Mouse (Mus musculus): ENCODE results near the gene Pdzd3. TPM values are rescaled to one million over a fixed set of nuclear protein-coding genes. Genes with fewer than 3 reads are reported as not detected.
A peak's percentile ranks its signal among the peaks of the same experiment; 100 is the strongest.

Pdzd3 gene
- polyA plus RNA-seq, 1 experiment from 2014 or later, result 0.13 TPM

DNA sequence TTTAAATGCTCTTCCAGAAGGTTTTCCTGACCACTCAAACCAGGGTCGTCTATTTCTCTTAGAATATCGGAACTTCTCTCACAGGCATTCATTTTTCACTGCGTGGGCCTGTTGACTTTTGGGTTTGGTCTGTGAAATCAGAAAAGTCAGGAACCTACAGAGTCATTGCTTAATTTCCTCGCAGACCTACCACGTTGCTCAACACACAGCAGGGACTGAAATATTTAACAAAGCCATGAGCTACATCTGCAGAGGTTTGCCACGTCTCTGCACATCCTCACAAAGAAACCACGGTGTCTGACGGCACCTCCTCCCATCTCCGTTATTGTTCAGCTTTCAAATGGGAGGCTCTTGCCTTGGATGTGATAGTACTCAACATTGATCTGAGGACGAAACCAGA, 7.7 kb upstream of the Pdzd3 start:
- Histone ChIP-seq H3K9me3 (ENCODE audit: control insufficient read depth, low read length) (no peaks in the 10 kb centered on the region), H3K4me1 (replicated peaks; ENCODE audit: control insufficient read depth, insufficient read depth) (no peaks in the 10 kb centered on the region), H3K9ac (ENCODE audit: low read length) (no peak overlapping the region), H3K36me3 (ENCODE audit: control insufficient read depth, insufficient read depth, low read length) (no peaks in the 10 kb centered on the region), H3K27me3 (ENCODE audit: control insufficient read depth, insufficient read depth, low read length) (no peaks in the 10 kb centered on the region), H3K4me3 (ENCODE audit: low read depth, low read length) (no peak overlapping the region), H3K27ac (replicated peaks) (no peak overlapping the region), H3K4me2 (replicated peaks; ENCODE audit: low read depth) (no peak overlapping the region)
- no peak for DNase-seq (ENCODE audit: low spot score)
- ATAC-seq (ENCODE audit: low FRiP score, low TSS enrichment), result no peak
- WGBS, result 80% methylated on average over 10 of the region's 10 CpGs
- TF ChIP-seq CTCF (IDR thresholded peaks at IDR 0.05; ENCODE audit: low read depth) (no peak), EP300 (optimal IDR thresholded peaks at IDR 0.05) (no peak)

DNA sequence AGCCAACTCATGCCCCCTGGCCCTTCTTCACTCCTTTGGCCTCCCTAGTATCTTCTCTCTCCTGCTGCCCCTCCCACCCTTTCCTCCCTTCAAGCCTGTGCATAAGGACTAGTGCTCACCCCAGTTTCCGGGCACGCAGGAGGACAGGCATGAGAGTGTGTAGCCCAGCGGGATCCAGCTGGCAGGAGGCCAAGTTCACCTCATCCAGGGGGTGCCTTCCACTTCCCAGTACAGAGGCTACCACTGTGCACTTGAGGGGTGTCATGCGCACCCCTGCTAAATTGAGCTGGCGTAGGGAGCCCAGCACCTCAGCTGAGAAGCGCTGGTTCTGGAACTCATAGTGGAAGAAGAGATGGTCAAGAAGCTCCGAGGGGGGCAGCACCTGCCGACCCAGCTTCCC, 4.9 kb upstream of the Pdzd3 start:
- H3K4me3 ChIP-seq (ENCODE audit: low read depth, low read length), result no peak overlapping the region
- TF ChIP-seq EP300 (optimal IDR thresholded peaks at IDR 0.05), result no peak
- no peak for TF ChIP-seq CTCF (IDR thresholded peaks at IDR 0.05; ENCODE audit: low read depth)
- no peaks in the 10 kb centered on the region for H3K4me1 ChIP-seq (replicated peaks; ENCODE audit: control insufficient read depth, insufficient read depth)
- H3K9me3 ChIP-seq (ENCODE audit: control insufficient read depth, low read length), result no peaks in the 10 kb centered on the region
- DNase-seq (ENCODE audit: low spot score) (no peak), ATAC-seq (ENCODE audit: low FRiP score, low TSS enrichment) (0 out of 2 replicates have a peak, but pooled peaks have one; percentile 21)
- no peak overlapping the region for H3K9ac ChIP-seq (ENCODE audit: low read length)
- H3K36me3 ChIP-seq (ENCODE audit: control insufficient read depth, insufficient read depth, low read length), result no peaks in the 10 kb centered on the region
- H3K27me3 ChIP-seq (ENCODE audit: control insufficient read depth, insufficient read depth, low read length), result no peaks in the 10 kb centered on the region
- 79% methylated on average over 8 of the region's 8 CpGs for WGBS
- no peak overlapping the region for H3K27ac ChIP-seq (replicated peaks)
- H3K4me2 ChIP-seq (replicated peaks; ENCODE audit: low read depth), result no peak overlapping the region

GRCm38 (mm10) chr9:44255136-44255521, 3.9 kb upstream of the Pdzd3 start:
- Histone ChIP-seq H3K4me3 (ENCODE audit: low read depth, low read length) (no peak overlapping the region), H3K4me2 (replicated peaks; ENCODE audit: low read depth) (no peak overlapping the region), H3K27me3 (ENCODE audit: control insufficient read depth, insufficient read depth, low read length) (no peaks in the 10 kb centered on the region), H3K27ac (replicated peaks) (no peak overlapping the region), H3K9me3 (ENCODE audit: control insufficient read depth, low read length) (no peaks in the 10 kb centered on the region), H3K36me3 (ENCODE audit: control insufficient read depth, insufficient read depth, low read length) (no peaks in the 10 kb centered on the region), H3K9ac (ENCODE audit: low read length) (no peak overlapping the region), H3K4me1 (replicated peaks; ENCODE audit: control insufficient read depth, insufficient read depth) (no peaks in the 10 kb centered on the region)
- ATAC-seq (ENCODE audit: low FRiP score, low TSS enrichment) (no peak), DNase-seq (ENCODE audit: low spot score) (no peak)
- no peak for TF ChIP-seq EP300 (optimal IDR thresholded peaks at IDR 0.05)
- TF ChIP-seq CTCF (IDR thresholded peaks at IDR 0.05; ENCODE audit: low read depth), result no peak
- 75% methylated on average over 6 of the region's 6 CpGs for WGBS

GRCm38 (mm10) chr9:44254508-44255135, 3.4 kb upstream of the Pdzd3 start:
- Histone ChIP-seq H3K27me3 (ENCODE audit: control insufficient read depth, insufficient read depth, low read length) (no peaks in the 10 kb centered on the region), H3K4me1 (replicated peaks; ENCODE audit: control insufficient read depth, insufficient read depth) (no peaks in the 10 kb centered on the region), H3K9ac (ENCODE audit: low read length) (no peak overlapping the region), H3K27ac (replicated peaks) (no peak overlapping the region), H3K4me2 (replicated peaks; ENCODE audit: low read depth) (no peak overlapping the region), H3K36me3 (ENCODE audit: control insufficient read depth, insufficient read depth, low read length) (no peaks in the 10 kb centered on the region), H3K9me3 (ENCODE audit: control insufficient read depth, low read length) (no peaks in the 10 kb centered on the region), H3K4me3 (ENCODE audit: low read depth, low read length) (no peak overlapping the region)
- WGBS, result 16% methylated on average over 5 of the region's 5 CpGs
- ATAC-seq (ENCODE audit: low FRiP score, low TSS enrichment), result no peak
- TF ChIP-seq CTCF (IDR thresholded peaks at IDR 0.05; ENCODE audit: low read depth), result no peak
- TF ChIP-seq EP300 (optimal IDR thresholded peaks at IDR 0.05), result no peak
- DNase-seq (ENCODE audit: low spot score), result no peak

- Histone ChIP-seq H3K4me3 (ENCODE audit: low read depth, low read length) (no peak overlapping the region), H3K4me1 (replicated peaks; ENCODE audit: control insufficient read depth, insufficient read depth) (no peaks in the 10 kb centered on the region), H3K4me2 (replicated peaks; ENCODE audit: low read depth) (no peak overlapping the region), H3K27me3 (ENCODE audit: control insufficient read depth, insufficient read depth, low read length) (no peaks in the 10 kb centered on the region), H3K9ac (ENCODE audit: low read length) (no peak overlapping the region), H3K36me3 (ENCODE audit: control insufficient read depth, insufficient read depth, low read length) (no peaks in the 10 kb centered on the region), H3K9me3 (ENCODE audit: control insufficient read depth, low read length) (no peaks in the 10 kb centered on the region), H3K27ac (replicated peaks) (no peak overlapping the region)
- DNase-seq (ENCODE audit: low spot score), result no peak
- 76% methylated on average over 6 of the region's 6 CpGs for WGBS
- no peak for ATAC-seq (ENCODE audit: low FRiP score, low TSS enrichment)
- TF ChIP-seq EP300 (optimal IDR thresholded peaks at IDR 0.05), result no peak
- no peak for TF ChIP-seq CTCF (IDR thresholded peaks at IDR 0.05; ENCODE audit: low read depth)
These were observed 2.2 kb upstream of the Pdzd3 start for GRCm38 (mm10) chr9:44253441-44253840.

DNA sequence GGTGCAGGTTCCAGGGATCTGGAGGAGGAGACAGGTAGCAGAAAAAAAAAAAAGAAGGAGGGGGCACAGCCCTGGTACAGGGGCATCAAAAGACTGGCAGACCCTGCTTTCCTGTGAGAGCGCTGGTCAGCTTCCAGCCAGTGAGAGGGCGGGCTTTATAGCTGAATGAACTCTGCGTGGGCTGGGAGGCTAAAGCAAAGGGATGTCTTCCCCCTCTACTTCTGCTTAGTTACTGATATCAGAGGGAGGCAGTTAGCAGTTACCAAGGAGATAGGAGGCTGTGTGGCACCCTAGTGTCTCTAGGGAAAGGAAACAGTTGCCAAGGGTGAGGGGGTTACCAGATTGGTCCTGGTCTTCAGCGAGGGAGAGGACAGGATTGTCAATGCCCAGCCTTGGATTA, 826 bp downstream of the Pdzd3 start:
- Histone ChIP-seq H3K27ac (replicated peaks) (no peak overlapping the region), H3K9me3 (ENCODE audit: control insufficient read depth, low read length) (no peaks in the 10 kb centered on the region), H3K4me2 (replicated peaks; ENCODE audit: low read depth) (no peak overlapping the region), H3K4me1 (replicated peaks; ENCODE audit: control insufficient read depth, insufficient read depth) (no peaks in the 10 kb centered on the region), H3K9ac (ENCODE audit: low read length) (no peak overlapping the region), H3K27me3 (ENCODE audit: control insufficient read depth, insufficient read depth, low read length) (no peaks in the 10 kb centered on the region), H3K4me3 (ENCODE audit: low read depth, low read length) (no peak overlapping the region), H3K36me3 (ENCODE audit: control insufficient read depth, insufficient read depth, low read length) (no peaks in the 10 kb centered on the region)
- no peak for DNase-seq (ENCODE audit: low spot score)
- TF ChIP-seq CTCF (IDR thresholded peaks at IDR 0.05; ENCODE audit: low read depth), result no peak
- no peak for ATAC-seq (ENCODE audit: low FRiP score, low TSS enrichment)
- WGBS, result 57% methylated on average over 4 of the region's 4 CpGs
